Mouse (Mus musculus): ENCODE results near the gene Tekt3. TPM values are rescaled to one million over a fixed set of nuclear protein-coding genes. Genes with fewer than 3 reads are reported as not detected.
A peak's percentile ranks its signal among the peaks of the same experiment; 100 is the strongest.

Gene Tekt3
- polyA plus RNA-seq, 1 experiment from 2014 or later = 0.22 TPM

GRCm38 (mm10) chr11:63129840-63130239 lies 68.4 kb downstream of the Tekt3 start:
- WGBS = 20% methylated on average over 12 of the region's 12 CpGs
- H3K36me3 ChIP-seq = peaks cover 8% of the 10 kb centered on the region
- no peaks in the 10 kb centered on the region for H3K9me3 ChIP-seq
- H3K4me3 ChIP-seq = peak overlapping the region; percentile 72
- H3K4me1 ChIP-seq = peaks cover 61% of the 10 kb centered on the region
- H3K27me3 ChIP-seq = peaks cover 21% of the 10 kb centered on the region
- no peak overlapping the region for H3K9ac ChIP-seq
- H3K27ac ChIP-seq = 0 out of 2 replicates have a peak overlapping the region, but pooled peaks have one; percentile 98
- ATAC-seq (ENCODE audit: insufficient number of reproducible peaks, low FRiP score, low TSS enrichment, low read depth) = no peak
- peak overlapping the region; percentile 74 for H3K4me2 ChIP-seq

- H3K36me3 ChIP-seq = peaks cover 12% of the 10 kb centered on the region
- peaks cover 67% of the 10 kb centered on the region for H3K4me1 ChIP-seq
- no peak for ATAC-seq (ENCODE audit: insufficient number of reproducible peaks, low FRiP score, low TSS enrichment, low read depth)
- H3K9me3 ChIP-seq = no peaks in the 10 kb centered on the region
- H3K27me3 ChIP-seq = peaks cover 21% of the 10 kb centered on the region
- peak overlapping the region; percentile 98 for H3K27ac ChIP-seq
- peak overlapping the region; percentile 74 for H3K4me2 ChIP-seq
- peak overlapping the region; percentile 72 for H3K4me3 ChIP-seq
- WGBS = 22% methylated on average over 8 of the region's 8 CpGs
- no peak overlapping the region for H3K9ac ChIP-seq
Measured at GRCm38 (mm10) chr11:63130497-63130896, 69.0 kb downstream of the Tekt3 start.

GRCm38 (mm10) chr11:63131001-63131692 lies 69.7 kb downstream of the Tekt3 start:
- H3K9ac ChIP-seq = peak overlapping the region; percentile 80
- H3K27me3 ChIP-seq = peaks cover 21% of the 10 kb centered on the region
- H3K4me1 ChIP-seq = peaks cover 67% of the 10 kb centered on the region
- H3K9me3 ChIP-seq = no peaks in the 10 kb centered on the region
- peak overlapping the region; percentile 98 for H3K27ac ChIP-seq
- no peak; the same call in 1 of the 2 replicates for ATAC-seq (ENCODE audit: insufficient number of reproducible peaks, low FRiP score, low TSS enrichment, low read depth)
- peak overlapping the region; percentile 72 for H3K4me3 ChIP-seq
- WGBS = 5% methylated on average over 33 of the region's 33 CpGs
- peak overlapping the region; percentile 74 for H3K4me2 ChIP-seq
- H3K36me3 ChIP-seq = peaks cover 13% of the 10 kb centered on the region

- peaks cover 18% of the 10 kb centered on the region for H3K36me3 ChIP-seq
- H3K27me3 ChIP-seq = peaks cover 21% of the 10 kb centered on the region
- no peak for ATAC-seq (ENCODE audit: insufficient number of reproducible peaks, low FRiP score, low TSS enrichment, low read depth)
- peaks cover 69% of the 10 kb centered on the region for H3K4me1 ChIP-seq
- H3K4me3 ChIP-seq = peak overlapping the region; percentile 72
- no peaks in the 10 kb centered on the region for H3K9me3 ChIP-seq
- H3K27ac ChIP-seq = peak overlapping the region; percentile 98
- peak overlapping the region; percentile 80 for H3K9ac ChIP-seq
- H3K4me2 ChIP-seq = peak overlapping the region; percentile 74
- 3% methylated on average over 11 of the region's 11 CpGs for WGBS
Measured at GRCm38 (mm10) chr11:63131693-63132040, 70.2 kb downstream of the Tekt3 start.

GRCm38 (mm10) chr11:63132151-63132500 lies 70.7 kb downstream of the Tekt3 start:
- Histone ChIP-seq H3K9ac (peak overlapping the region; percentile 80), H3K9me3 (no peaks in the 10 kb centered on the region), H3K36me3 (peaks cover 22% of the 10 kb centered on the region), H3K4me1 (peaks cover 74% of the 10 kb centered on the region), H3K27me3 (peaks cover 21% of the 10 kb centered on the region), H3K27ac (peak overlapping the region; percentile 98), H3K4me2 (peak overlapping the region; percentile 74), H3K4me3 (peak overlapping the region; percentile 72)
- under 1% methylated on average over 11 of the region's 11 CpGs for WGBS
- no peak for ATAC-seq (ENCODE audit: insufficient number of reproducible peaks, low FRiP score, low TSS enrichment, low read depth)

GRCm38 (mm10) chr11:63132501-63133435 lies 71.3 kb downstream of the Tekt3 start:
- Histone ChIP-seq H3K27ac (peak overlapping the region; percentile 98), H3K4me3 (peak overlapping the region; percentile 72), H3K4me1 (peaks cover 78% of the 10 kb centered on the region), H3K9ac (peak overlapping the region; percentile 80), H3K4me2 (peak overlapping the region; percentile 74), H3K27me3 (peaks cover 21% of the 10 kb centered on the region), H3K36me3 (peaks cover 28% of the 10 kb centered on the region), H3K9me3 (no peaks in the 10 kb centered on the region)
- WGBS = under 1% methylated on average over 63 of the region's 66 CpGs
- ATAC-seq (ENCODE audit: insufficient number of reproducible peaks, low FRiP score, low TSS enrichment, low read depth) = peak; percentile 60

- Histone ChIP-seq H3K27me3 (peaks cover 18% of the 10 kb centered on the region), H3K4me2 (peak overlapping the region; percentile 74), H3K27ac (peak overlapping the region; percentile 86), H3K9me3 (no peaks in the 10 kb centered on the region), H3K9ac (no peak overlapping the region), H3K36me3 (peaks cover 34% of the 10 kb centered on the region), H3K4me1 (peaks cover 73% of the 10 kb centered on the region), H3K4me3 (peak overlapping the region; percentile 72)
- 75% methylated on average over 5 of the region's 5 CpGs for WGBS
- ATAC-seq (ENCODE audit: insufficient number of reproducible peaks, low FRiP score, low TSS enrichment, low read depth) = no peak
Measured at GRCm38 (mm10) chr11:63134021-63134420, 72.6 kb downstream of the Tekt3 start.

GRCm38 (mm10) chr11:63134742-63135482 lies 73.5 kb downstream of the Tekt3 start:
- Histone ChIP-seq H3K9ac (no peak overlapping the region), H3K27me3 (peaks cover 13% of the 10 kb centered on the region; the same call in 1 of the 2 replicates), H3K9me3 (no peaks in the 10 kb centered on the region), H3K4me1 (peaks cover 65% of the 10 kb centered on the region), H3K27ac (peak overlapping the region; percentile 86), H3K4me2 (peak overlapping the region; percentile 74), H3K36me3 (peaks cover 41% of the 10 kb centered on the region), H3K4me3 (peak overlapping the region; percentile 72)
- 40% methylated on average over 15 of the region's 15 CpGs for WGBS
- no peak for ATAC-seq (ENCODE audit: insufficient number of reproducible peaks, low FRiP score, low TSS enrichment, low read depth)

GRCm38 (mm10) chr11:63135622-63136021 lies 74.2 kb downstream of the Tekt3 start:
- ATAC-seq (ENCODE audit: insufficient number of reproducible peaks, low FRiP score, low TSS enrichment, low read depth) = peak; percentile 53; the same call in 1 of the 2 replicates
- Histone ChIP-seq H3K27me3 (peaks cover 9% of the 10 kb centered on the region; the same call in 1 of the 2 replicates), H3K4me3 (peak overlapping the region; percentile 72), H3K9ac (no peak overlapping the region), H3K9me3 (no peaks in the 10 kb centered on the region), H3K36me3 (peaks cover 47% of the 10 kb centered on the region), H3K4me1 (peaks cover 58% of the 10 kb centered on the region), H3K27ac (peak overlapping the region; percentile 86), H3K4me2 (peak overlapping the region; percentile 74)
- WGBS = 4% methylated on average over 8 of the region's 8 CpGs

- Histone ChIP-seq H3K4me1 (peaks cover 52% of the 10 kb centered on the region), H3K4me2 (peak overlapping the region; percentile 30; the same call in 1 of the 2 replicates), H3K4me3 (no peak overlapping the region), H3K9ac (no peak overlapping the region), H3K27me3 (peaks cover 9% of the 10 kb centered on the region; the same call in 1 of the 2 replicates), H3K9me3 (no peaks in the 10 kb centered on the region), H3K27ac (peak overlapping the region; percentile 65), H3K36me3 (peaks cover 53% of the 10 kb centered on the region)
- no peak for ATAC-seq (ENCODE audit: insufficient number of reproducible peaks, low FRiP score, low TSS enrichment, low read depth)
- 57% methylated on average over 6 of the region's 6 CpGs for WGBS
Measured at GRCm38 (mm10) chr11:63136205-63136604, 74.8 kb downstream of the Tekt3 start.

- Histone ChIP-seq H3K4me3 (no peak overlapping the region), H3K9me3 (no peaks in the 10 kb centered on the region), H3K9ac (no peak overlapping the region), H3K27ac (peak overlapping the region; percentile 43; the same call in 1 of the 2 replicates), H3K4me1 (peaks cover 56% of the 10 kb centered on the region), H3K27me3 (peaks cover 9% of the 10 kb centered on the region; the same call in 1 of the 2 replicates), H3K36me3 (peaks cover 60% of the 10 kb centered on the region), H3K4me2 (no peak overlapping the region)
- ATAC-seq (ENCODE audit: insufficient number of reproducible peaks, low FRiP score, low TSS enrichment, low read depth) = no peak
- WGBS = 66% methylated on average over 4 of the region's 4 CpGs
Measured at GRCm38 (mm10) chr11:63136836-63137416, 75.5 kb downstream of the Tekt3 start.

All from limb, embryonic 15.5 days (tissue).